Mouse (Mus musculus) forebrain, embryonic 15.5 days (tissue): ENCODE data around the gene Ano6. TPM values are rescaled to one million over a fixed set of nuclear protein-coding genes. Genes with fewer than 3 reads are reported as not detected.

Experiments
- ATAC-seq: fragments of 200-750 bp; cut with Nextera tagmentation; replicated peaks from 2 replicates; pipeline ENCODE4 v1.8.0; 2017; ENCODE audit warnings: mild to moderate bottlenecking, moderate TSS enrichment, moderate library complexity
- H3K27ac ChIP-seq: fragments of 300-500 bp; sonication (generic); replicated peaks from 2 replicates; pipeline ENCODE4 v1.5.1; 2015; ENCODE audit warnings: mild to moderate bottlenecking, inconsistent platforms
- H3K27me3 ChIP-seq: fragments of 300-500 bp; sonication (generic); 2 replicates; pipeline ENCODE4 v1.6.1; 2015; ENCODE audit warnings: inconsistent platforms
- H3K36me3 ChIP-seq: fragments of 300-500 bp; sonication (generic); 2 replicates; pipeline ENCODE4 v1.6.1; 2015; ENCODE audit warnings: mild to moderate bottlenecking, inconsistent platforms
- H3K4me1 ChIP-seq: fragments of 300-500 bp; sonication (generic); 2 replicates; pipeline ENCODE4 v1.6.1; 2015; ENCODE audit warnings: inconsistent platforms
- H3K4me2 ChIP-seq: fragments of 300-500 bp; sonication (generic); replicated peaks from 2 replicates; pipeline ENCODE4 v1.6.1; 2015; ENCODE audit warnings: mild to moderate bottlenecking, inconsistent platforms
- H3K4me3 ChIP-seq: fragments of 300-500 bp; sonication (generic); 2 replicates; pipeline ENCODE4 v1.5.1; 2015; ENCODE audit warnings: mild to moderate bottlenecking, inconsistent platforms
- H3K9ac ChIP-seq: fragments of 300-500 bp; sonication (generic); replicated peaks from 2 replicates; pipeline ENCODE4 v1.6.1; 2015; ENCODE audit warnings: mild to moderate bottlenecking, inconsistent platforms
- H3K9me3 ChIP-seq: fragments of 300-500 bp; sonication (generic); 2 replicates; pipeline ENCODE4 v1.6.1; 2016; ENCODE audit warnings: inconsistent platforms
- WGBS: fragments of 180-500 bp; shearing (Covaris S2); methylation state at CpG from one replicate; pipeline ENCODE4 v1.1.7; 2015; ENCODE audit warnings: mixed read lengths; 5-methylcytosine and 5-hydroxymethylcytosine counted together
- polyA plus RNA-seq: library from polyadenylated mRNA; unstranded; fragments of >200 nt; fragmentation: Nextera tagmentation; extraction: Ambion mirVana; gene quantifications from 2 replicates; pipeline ENCODE4 v1.2.1, GENCODE M21; 2015

The Ano6 gene
- polyA plus RNA-seq, 1 experiment from 2014 or later = 22.1 TPM

- H3K27ac ChIP-seq = no peak overlapping the region
- no peaks in the 10 kb centered on the region for H3K27me3 ChIP-seq
- H3K4me2 ChIP-seq = no peak overlapping the region
- 0 out of 2 replicates have a peak, but pooled peaks cover 5% of the 10 kb centered on the region for H3K4me1 ChIP-seq
- no peaks in the 10 kb centered on the region for H3K9me3 ChIP-seq
- no peaks in the 10 kb centered on the region for H3K36me3 ChIP-seq
- no peak overlapping the region for H3K9ac ChIP-seq
- 93% methylated on average over 7 of the region's 7 CpGs for WGBS
- H3K4me3 ChIP-seq = no peak overlapping the region
- no peak for ATAC-seq
Observed at GRCm38 (mm10) chr15:95895699-95896098, 105.1 kb downstream of the Ano6 start.

DNA sequence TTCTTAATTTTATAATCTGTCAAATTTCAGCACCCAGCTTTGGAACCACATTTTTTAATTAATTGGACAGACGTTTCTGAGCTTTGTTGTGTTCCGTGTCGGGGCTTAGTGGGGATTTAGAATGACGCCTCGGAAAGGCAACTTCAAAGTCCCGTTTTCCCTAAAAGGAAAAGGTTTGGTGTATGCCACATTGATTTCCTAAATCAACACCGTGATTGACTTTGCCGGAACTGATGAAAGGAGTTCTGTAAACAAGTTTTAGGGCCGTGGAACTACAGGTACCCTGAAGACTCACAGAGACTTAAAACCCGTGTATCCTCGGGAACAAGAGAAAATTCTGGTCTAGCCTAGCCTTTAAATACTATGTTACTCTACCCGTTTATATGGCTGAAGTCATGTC is 107.0 kb downstream of the Ano6 start:
- H3K4me1 ChIP-seq = 0 out of 2 replicates have a peak, but pooled peaks cover 5% of the 10 kb centered on the region
- H3K4me3 ChIP-seq = no peak overlapping the region
- H3K36me3 ChIP-seq = no peaks in the 10 kb centered on the region
- ATAC-seq = no peak
- 73% methylated on average over 12 of the region's 12 CpGs for WGBS
- no peak overlapping the region for H3K4me2 ChIP-seq
- no peaks in the 10 kb centered on the region for H3K9me3 ChIP-seq
- H3K27me3 ChIP-seq = no peaks in the 10 kb centered on the region
- H3K9ac ChIP-seq = no peak overlapping the region
- no peak overlapping the region for H3K27ac ChIP-seq

DNA sequence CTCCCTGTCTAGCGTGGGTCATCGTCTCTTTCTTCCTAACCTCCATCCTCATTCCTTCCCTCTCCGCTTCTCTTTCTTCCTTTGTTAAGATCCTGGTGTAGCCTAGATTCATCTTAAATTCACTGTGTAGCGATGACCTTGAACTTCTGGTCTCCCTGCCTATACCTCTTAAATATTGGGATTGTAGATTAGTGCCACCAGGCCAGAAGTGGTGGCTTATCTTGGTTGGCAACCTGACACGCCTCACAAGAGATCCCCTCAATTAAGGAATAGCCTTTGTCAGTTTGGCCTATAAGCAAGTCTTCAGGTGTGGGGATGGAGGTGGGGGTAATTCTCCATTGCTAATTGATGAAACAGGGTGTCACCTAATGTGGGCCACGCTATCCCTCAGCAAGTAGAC is 107.8 kb downstream of the Ano6 start:
- Histone ChIP-seq H3K27me3 (no peaks in the 10 kb centered on the region), H3K4me3 (no peak overlapping the region), H3K4me1 (no peaks in the 10 kb centered on the region), H3K9ac (no peak overlapping the region), H3K27ac (no peak overlapping the region), H3K9me3 (no peaks in the 10 kb centered on the region), H3K36me3 (no peaks in the 10 kb centered on the region), H3K4me2 (no peak overlapping the region)
- WGBS = 95% methylated on average over 6 of the region's 6 CpGs
- ATAC-seq = no peak

DNA sequence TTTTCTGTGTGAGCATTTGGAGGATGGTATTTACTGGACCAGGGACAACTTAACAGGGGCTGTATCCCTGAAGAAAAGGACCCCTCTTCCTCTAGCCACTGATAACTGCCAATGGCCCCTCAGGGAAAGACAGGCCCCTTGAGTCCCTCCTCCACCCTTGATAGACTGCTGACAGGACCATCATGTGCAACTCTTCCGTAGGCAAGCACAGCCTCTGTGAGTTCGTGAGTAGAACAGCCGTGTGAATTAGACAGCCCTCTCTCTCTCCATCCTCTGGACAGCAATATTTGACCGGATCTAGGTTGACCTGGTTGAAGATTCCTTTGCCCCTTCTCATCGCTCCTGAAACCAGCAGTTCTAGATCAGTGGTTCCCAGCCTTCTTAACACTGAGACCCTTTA is 111.8 kb downstream of the Ano6 start:
- Histone ChIP-seq H3K4me3 (no peak overlapping the region), H3K9ac (no peak overlapping the region), H3K27me3 (no peaks in the 10 kb centered on the region), H3K9me3 (no peaks in the 10 kb centered on the region), H3K27ac (no peak overlapping the region), H3K36me3 (no peaks in the 10 kb centered on the region), H3K4me2 (no peak overlapping the region), H3K4me1 (no peaks in the 10 kb centered on the region; the same call in 1 of the 2 replicates)
- no peak for ATAC-seq
- WGBS = 92% methylated on average over 5 of the region's 5 CpGs

DNA sequence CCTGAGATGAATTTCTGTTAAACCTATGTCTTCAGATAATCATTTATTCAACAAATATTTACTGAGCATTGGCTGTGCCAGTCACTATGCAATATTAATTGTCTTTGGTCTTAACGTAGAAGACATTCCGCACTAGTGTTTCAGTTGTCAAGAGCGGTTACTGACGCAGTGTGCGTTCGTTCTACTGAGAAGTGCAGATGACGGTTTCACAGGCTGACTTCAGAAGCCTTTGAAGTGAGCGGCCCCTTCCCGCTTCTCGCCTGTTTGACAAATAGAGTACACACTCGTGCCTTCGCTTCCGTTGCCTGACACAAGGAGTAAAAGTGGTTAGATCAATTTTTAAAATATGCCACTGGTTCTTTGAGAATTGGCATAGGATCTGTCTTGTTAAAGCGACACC is 113.6 kb downstream of the Ano6 start:
- Histone ChIP-seq H3K27ac (no peak overlapping the region), H3K4me3 (no peak overlapping the region), H3K4me1 (no peaks in the 10 kb centered on the region; the same call in 1 of the 2 replicates), H3K27me3 (no peaks in the 10 kb centered on the region), H3K36me3 (no peaks in the 10 kb centered on the region), H3K4me2 (no peak overlapping the region), H3K9me3 (no peaks in the 10 kb centered on the region), H3K9ac (no peak overlapping the region)
- 74% methylated on average over 14 of the region's 14 CpGs for WGBS
- no peak for ATAC-seq

DNA sequence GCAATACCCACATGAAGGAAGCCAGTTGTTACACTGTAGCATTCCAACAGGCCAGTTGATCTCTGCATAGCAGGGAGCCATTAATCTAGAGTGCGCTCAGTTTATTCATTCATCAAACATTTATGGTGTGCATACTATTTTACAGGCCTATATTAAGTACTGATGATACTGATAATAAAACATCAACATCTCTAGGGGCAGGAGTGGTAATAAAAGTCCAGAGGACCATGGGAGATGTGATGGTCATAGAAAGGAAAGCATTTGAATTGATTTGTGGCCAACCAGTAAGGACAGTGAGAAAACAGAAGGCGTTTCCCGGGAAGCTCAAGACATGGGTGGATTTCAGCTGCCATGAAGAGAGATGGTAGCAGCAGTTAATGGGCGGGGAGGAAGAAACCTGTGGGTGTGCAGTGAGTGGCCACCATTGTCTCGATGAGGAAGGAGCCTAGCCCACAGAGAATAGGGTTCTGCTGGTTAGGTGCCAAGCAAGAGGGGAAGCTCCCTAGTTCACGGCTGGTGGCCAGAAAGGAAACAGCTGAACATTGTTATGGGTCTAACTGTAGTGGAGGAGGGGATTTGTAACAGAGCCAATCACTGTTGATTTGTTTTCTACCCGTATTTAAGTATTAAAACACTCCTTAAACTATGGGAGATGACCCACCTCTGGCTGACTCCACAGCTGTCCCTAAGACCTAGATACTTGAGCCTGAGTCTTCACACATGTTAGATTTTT is 115.5 kb downstream of the Ano6 start:
- H3K36me3 ChIP-seq = no peaks in the 10 kb centered on the region
- no peaks in the 10 kb centered on the region for H3K27me3 ChIP-seq
- no peak overlapping the region for H3K27ac ChIP-seq
- no peak overlapping the region for H3K4me3 ChIP-seq
- no peak overlapping the region for H3K9ac ChIP-seq
- ATAC-seq = no peak
- 69% methylated on average over 7 of the region's 7 CpGs for WGBS
- H3K4me1 ChIP-seq = no peaks in the 10 kb centered on the region; the same call in 1 of the 2 replicates
- H3K9me3 ChIP-seq = no peaks in the 10 kb centered on the region
- no peak overlapping the region for H3K4me2 ChIP-seq

DNA sequence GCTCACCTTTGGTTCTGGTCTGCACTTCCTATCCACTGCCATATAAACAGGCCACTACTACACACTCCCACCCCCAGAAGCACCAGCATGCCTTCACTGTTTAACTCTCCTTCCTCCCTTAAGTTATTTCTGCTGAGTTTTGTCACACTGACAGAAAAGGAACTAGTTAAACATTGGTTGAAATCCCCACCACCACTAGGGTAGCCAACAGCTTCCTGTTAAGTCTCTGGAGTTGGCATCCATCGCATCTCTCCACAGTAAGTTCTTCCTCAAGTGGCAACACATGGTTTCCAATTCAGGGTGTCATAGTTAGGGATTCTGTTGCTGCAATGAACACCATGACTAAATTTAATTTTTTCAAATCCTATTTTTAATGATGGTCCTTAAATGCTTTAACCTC is 116.2 kb downstream of the Ano6 start:
- H3K4me2 ChIP-seq = no peak overlapping the region
- H3K27ac ChIP-seq = peak overlapping the region; percentile 33; the same call in 1 of the 2 replicates
- H3K4me3 ChIP-seq = no peak overlapping the region
- H3K4me1 ChIP-seq = no peaks in the 10 kb centered on the region; the same call in 1 of the 2 replicates
- no peaks in the 10 kb centered on the region for H3K36me3 ChIP-seq
- no peaks in the 10 kb centered on the region for H3K27me3 ChIP-seq
- no peaks in the 10 kb centered on the region for H3K9me3 ChIP-seq
- no peak overlapping the region for H3K9ac ChIP-seq
- 98% methylated on average over 1 of the region's 1 CpGs for WGBS
- ATAC-seq = no peak

- Histone ChIP-seq H3K9me3 (no peaks in the 10 kb centered on the region), H3K27ac (peak overlapping the region; percentile 33; the same call in 1 of the 2 replicates), H3K9ac (no peak overlapping the region), H3K4me1 (no peaks in the 10 kb centered on the region; the same call in 1 of the 2 replicates), H3K4me2 (no peak overlapping the region), H3K4me3 (no peak overlapping the region), H3K27me3 (no peaks in the 10 kb centered on the region), H3K36me3 (no peaks in the 10 kb centered on the region)
- ATAC-seq = no peak
- 61% methylated on average over 10 of the region's 10 CpGs for WGBS
Observed at GRCm38 (mm10) chr15:95907337-95907736, 116.7 kb downstream of the Ano6 start.

DNA sequence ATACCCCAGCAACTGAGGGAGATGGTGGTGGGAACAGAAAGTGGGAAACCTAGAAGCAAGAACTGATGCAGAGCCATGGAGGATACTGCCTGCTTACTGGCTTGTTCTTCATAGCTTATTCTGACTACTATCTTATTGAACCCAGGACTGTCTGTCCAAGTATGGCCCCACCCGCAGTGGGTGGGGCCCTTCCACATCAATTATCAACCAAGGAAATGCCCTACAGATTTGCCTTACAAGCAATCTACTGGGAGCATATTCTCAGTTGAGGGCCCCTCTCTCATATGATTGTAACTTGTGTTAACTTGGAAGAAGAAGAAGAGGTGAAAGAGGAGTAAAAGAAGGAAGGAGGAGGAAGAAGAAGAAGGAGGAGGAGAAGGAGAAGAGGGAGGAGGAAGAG is 117.3 kb downstream of the Ano6 start:
- Histone ChIP-seq H3K9me3 (no peaks in the 10 kb centered on the region), H3K4me2 (no peak overlapping the region), H3K4me3 (no peak overlapping the region), H3K27me3 (no peaks in the 10 kb centered on the region), H3K27ac (no peak overlapping the region), H3K9ac (no peak overlapping the region), H3K36me3 (no peaks in the 10 kb centered on the region), H3K4me1 (no peaks in the 10 kb centered on the region; the same call in 1 of the 2 replicates)
- ATAC-seq = no peak
- 100% methylated on average over 1 of the region's 1 CpGs for WGBS

DNA sequence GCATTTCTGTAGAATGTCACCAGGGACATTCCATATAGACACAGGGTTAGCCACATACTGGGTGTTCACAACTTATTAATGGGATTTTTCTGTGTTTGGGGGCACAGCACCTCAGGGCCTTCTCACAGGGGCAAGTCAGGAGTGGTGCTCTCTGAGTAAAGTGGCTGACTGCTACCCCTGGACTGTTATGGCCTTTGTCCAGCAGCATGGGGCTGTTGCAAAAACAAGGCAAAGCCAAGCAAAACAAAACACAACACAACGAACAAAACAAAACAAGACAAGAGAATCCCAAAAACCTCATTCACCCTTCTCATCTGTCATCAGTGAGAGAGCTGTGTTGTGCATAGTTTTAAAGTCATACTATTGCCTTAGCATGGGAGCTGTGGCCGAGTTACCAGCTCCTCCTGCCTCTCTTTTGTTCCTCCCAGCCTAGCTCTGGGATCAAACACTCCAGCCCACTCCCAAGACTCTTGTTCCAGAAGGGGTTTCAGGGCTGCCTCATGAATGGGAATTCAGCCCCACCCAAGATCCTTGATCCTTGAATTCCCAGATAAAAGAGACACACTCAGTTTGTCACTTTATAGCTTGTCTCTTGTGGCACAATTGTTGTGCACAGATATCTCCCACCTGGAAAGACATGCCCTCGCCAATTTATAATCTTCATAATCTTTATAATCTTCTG is 119.6 kb downstream of the Ano6 start:
- WGBS = 69% methylated on average over 3 of the region's 3 CpGs
- Histone ChIP-seq H3K4me2 (no peak overlapping the region), H3K27ac (no peak overlapping the region), H3K4me1 (no peaks in the 10 kb centered on the region; the same call in 1 of the 2 replicates), H3K27me3 (no peaks in the 10 kb centered on the region), H3K9me3 (no peaks in the 10 kb centered on the region), H3K9ac (no peak overlapping the region), H3K36me3 (no peaks in the 10 kb centered on the region), H3K4me3 (no peak overlapping the region)
- ATAC-seq = no peak

GRCm38 (mm10) chr15:95914963-95915362 is 124.3 kb downstream of the Ano6 start:
- no peak overlapping the region for H3K4me2 ChIP-seq
- WGBS = 91% methylated on average over 3 of the region's 3 CpGs
- H3K36me3 ChIP-seq = no peaks in the 10 kb centered on the region; the same call in 1 of the 2 replicates
- ATAC-seq = no peak
- H3K4me1 ChIP-seq = peaks cover 3% of the 10 kb centered on the region
- H3K4me3 ChIP-seq = no peak overlapping the region
- H3K27ac ChIP-seq = no peak overlapping the region
- no peaks in the 10 kb centered on the region for H3K27me3 ChIP-seq
- no peak overlapping the region for H3K9ac ChIP-seq
- no peaks in the 10 kb centered on the region for H3K9me3 ChIP-seq

GRCm38 (mm10) chr15:95915477-95915876 is 124.8 kb downstream of the Ano6 start:
- H3K9me3 ChIP-seq = no peaks in the 10 kb centered on the region
- H3K9ac ChIP-seq = no peak overlapping the region
- no peak overlapping the region for H3K4me3 ChIP-seq
- ATAC-seq = no peak
- no peaks in the 10 kb centered on the region for H3K27me3 ChIP-seq
- 94% methylated on average over 3 of the region's 3 CpGs for WGBS
- H3K4me2 ChIP-seq = no peak overlapping the region
- H3K4me1 ChIP-seq = peaks cover 6% of the 10 kb centered on the region
- H3K36me3 ChIP-seq = no peaks in the 10 kb centered on the region; the same call in 1 of the 2 replicates
- no peak overlapping the region for H3K27ac ChIP-seq
